Mouse (Mus musculus): ENCODE data around the gene Memo1. TPM values are rescaled to one million over a fixed set of nuclear protein-coding genes. Genes with fewer than 3 reads are reported as not detected.

Memo1 gene
- polyA plus RNA-seq, 1 experiment from 2014 or later, result 75.9 TPM

DNA sequence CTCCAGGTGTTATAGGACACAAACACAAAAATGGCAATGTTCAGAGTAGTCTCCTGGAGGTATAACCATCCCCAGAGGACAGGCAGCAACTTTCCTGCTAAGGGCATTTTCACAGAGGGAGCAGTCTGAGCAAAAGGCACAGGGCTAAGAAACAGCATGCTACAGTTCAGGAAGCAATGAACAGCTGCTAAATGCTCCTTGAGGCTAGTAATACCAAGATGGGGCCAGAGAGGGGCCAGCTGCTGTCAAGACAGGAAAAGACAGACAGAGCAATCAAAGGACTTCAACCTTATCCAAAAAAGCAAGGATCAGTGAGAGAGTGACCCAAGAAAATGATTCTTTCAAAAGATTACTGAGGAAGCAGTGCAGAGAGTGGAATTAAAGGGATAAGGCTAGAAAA lies 4.5 kb downstream of the Memo1 start:
- H3K4me2 ChIP-seq (replicated peaks), result no peak overlapping the region
- H3K4me3 ChIP-seq (replicated peaks), result no peak overlapping the region
- ATAC-seq, result no peak
- no peak overlapping the region for H3K9ac ChIP-seq
- peaks cover 12% of the 10 kb centered on the region for H3K4me1 ChIP-seq (replicated peaks)
- no peak overlapping the region for H3K27ac ChIP-seq
- no peaks in the 10 kb centered on the region for H3K27me3 ChIP-seq (replicated peaks)
- no peaks in the 10 kb centered on the region for H3K36me3 ChIP-seq
- H3K9me3 ChIP-seq, result no peaks in the 10 kb centered on the region

DNA sequence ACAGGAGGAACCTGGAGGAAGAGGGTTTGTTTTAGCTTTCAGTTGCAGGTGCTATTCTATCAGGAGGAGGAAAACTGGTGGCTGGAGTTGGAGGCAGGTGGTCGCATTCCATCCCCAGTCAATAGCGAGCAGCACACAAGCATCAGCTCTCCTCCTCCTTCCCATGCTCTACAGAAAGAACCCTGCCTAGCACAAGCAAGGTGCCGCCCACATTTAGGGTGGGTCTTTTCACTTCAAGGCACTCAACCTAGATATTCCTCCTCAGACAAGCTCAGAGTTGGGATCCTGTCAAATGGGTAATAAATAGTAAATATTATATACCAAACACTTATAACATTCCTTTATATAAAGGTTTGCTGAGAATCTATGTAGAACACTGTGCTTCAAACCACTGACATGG lies 5.1 kb downstream of the Memo1 start:
- 74% methylated on average over 3 of the region's 3 CpGs for WGBS
- H3K27ac ChIP-seq, result no peak overlapping the region
- H3K27me3 ChIP-seq (replicated peaks), result no peaks in the 10 kb centered on the region
- peaks cover 12% of the 10 kb centered on the region for H3K4me1 ChIP-seq (replicated peaks)
- no peak overlapping the region for H3K4me3 ChIP-seq (replicated peaks)
- H3K9ac ChIP-seq, result no peak overlapping the region
- ATAC-seq, result no peak
- H3K36me3 ChIP-seq, result no peaks in the 10 kb centered on the region
- H3K4me2 ChIP-seq (replicated peaks), result no peak overlapping the region
- H3K9me3 ChIP-seq, result no peaks in the 10 kb centered on the region

DNA sequence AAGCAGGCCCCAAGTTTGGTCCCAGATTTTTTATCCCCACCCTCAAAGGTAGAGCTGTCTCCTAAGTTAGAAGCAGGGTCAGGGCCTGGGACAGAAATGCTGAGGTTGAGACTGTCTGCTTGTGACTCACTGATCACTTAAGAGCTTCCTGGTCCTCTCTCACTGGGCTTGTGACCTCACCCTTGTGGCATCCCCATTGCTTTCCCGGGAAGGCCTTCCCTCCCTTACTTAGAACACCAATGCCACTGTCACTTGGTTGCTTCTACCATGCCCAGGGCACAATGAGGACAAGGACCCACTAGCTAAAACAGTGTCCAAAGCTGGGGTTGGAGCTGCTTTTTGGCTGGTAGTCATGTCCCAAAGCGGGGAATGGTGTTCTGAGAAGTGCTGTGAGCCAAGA lies 6.7 kb downstream of the Memo1 start:
- ATAC-seq, result no peak
- no peaks in the 10 kb centered on the region for H3K27me3 ChIP-seq (replicated peaks)
- WGBS, result 85% methylated on average over 2 of the region's 2 CpGs
- no peak overlapping the region for H3K9ac ChIP-seq
- H3K4me2 ChIP-seq (replicated peaks), result no peak overlapping the region
- no peak overlapping the region for H3K27ac ChIP-seq
- H3K9me3 ChIP-seq, result no peaks in the 10 kb centered on the region
- H3K4me3 ChIP-seq (replicated peaks), result no peak overlapping the region
- no peaks in the 10 kb centered on the region for H3K36me3 ChIP-seq
- peaks cover 12% of the 10 kb centered on the region for H3K4me1 ChIP-seq (replicated peaks)

DNA sequence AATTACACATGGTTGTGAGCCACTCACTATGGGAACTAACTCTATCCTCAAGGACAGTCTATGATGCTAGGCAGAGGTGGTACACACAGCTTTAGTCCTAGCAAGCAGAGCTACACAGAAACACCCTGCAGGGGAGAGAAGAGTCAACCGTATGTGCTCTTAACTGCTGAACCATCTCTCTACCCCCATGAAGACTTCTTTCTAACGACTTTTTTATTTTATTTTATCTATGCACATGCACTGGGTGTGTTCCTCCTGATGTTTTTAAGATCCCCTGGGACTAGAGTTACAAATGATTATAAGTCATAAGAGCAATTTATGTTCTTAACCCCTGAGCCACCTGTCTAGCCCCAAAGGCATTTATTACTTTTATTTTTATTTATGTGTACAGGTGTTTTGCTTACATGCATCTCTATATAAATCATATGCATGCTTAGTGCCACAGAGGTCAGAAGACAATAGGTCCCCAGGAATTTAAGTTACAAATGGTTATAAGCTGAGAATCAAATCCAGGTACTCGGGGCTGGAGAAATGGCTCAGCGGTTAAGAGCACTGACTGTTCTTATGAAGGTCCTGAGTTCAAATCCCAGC lies 9.1 kb downstream of the Memo1 start:
- ATAC-seq, result no peak; the same call in 1 of the 2 replicates

DNA sequence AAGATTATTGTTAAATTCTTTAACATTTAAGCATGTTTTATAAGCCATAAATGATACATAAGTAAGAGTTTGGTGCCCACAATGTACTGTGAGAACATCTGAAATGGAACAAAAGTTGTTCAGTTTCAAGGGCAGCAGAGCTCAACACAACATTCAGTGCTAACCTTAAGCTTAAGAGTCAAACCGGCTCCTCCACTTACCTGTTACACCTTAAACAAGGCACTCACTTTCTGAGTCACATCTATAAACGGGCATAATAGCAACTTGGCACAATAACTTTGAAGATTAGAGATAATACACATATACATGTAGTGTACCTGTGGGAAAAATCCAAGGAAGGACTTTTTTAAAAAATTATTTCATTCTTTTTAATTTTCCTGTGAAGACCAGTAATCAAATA lies 9.6 kb downstream of the Memo1 start:
- Histone ChIP-seq H3K27ac (no peak overlapping the region), H3K9me3 (no peaks in the 10 kb centered on the region), H3K9ac (no peak overlapping the region), H3K4me3 (replicated peaks) (no peak overlapping the region), H3K4me1 (replicated peaks) (peaks cover under 1% of the 10 kb centered on the region), H3K4me2 (replicated peaks) (no peak overlapping the region), H3K27me3 (replicated peaks) (no peaks in the 10 kb centered on the region), H3K36me3 (no peaks in the 10 kb centered on the region)
- ATAC-seq, result no peak; the same call in 1 of the 2 replicates
- WGBS, result 61% methylated on average over 2 of the region's 2 CpGs

More for the DNA sequence above, 9.1 kb downstream of the Memo1 start:
- H3K9me3 ChIP-seq, result no peaks in the 10 kb centered on the region
- H3K27ac ChIP-seq, result no peak overlapping the region
- WGBS, result 70% methylated on average over 4 of the region's 4 CpGs
- no peaks in the 10 kb centered on the region for H3K27me3 ChIP-seq (replicated peaks)
- no peak overlapping the region for H3K4me2 ChIP-seq (replicated peaks)
- H3K9ac ChIP-seq, result no peak overlapping the region
- no peak overlapping the region for H3K4me3 ChIP-seq (replicated peaks)
- H3K4me1 ChIP-seq (replicated peaks), result peaks cover 3% of the 10 kb centered on the region
- H3K36me3 ChIP-seq, result no peaks in the 10 kb centered on the region

DNA sequence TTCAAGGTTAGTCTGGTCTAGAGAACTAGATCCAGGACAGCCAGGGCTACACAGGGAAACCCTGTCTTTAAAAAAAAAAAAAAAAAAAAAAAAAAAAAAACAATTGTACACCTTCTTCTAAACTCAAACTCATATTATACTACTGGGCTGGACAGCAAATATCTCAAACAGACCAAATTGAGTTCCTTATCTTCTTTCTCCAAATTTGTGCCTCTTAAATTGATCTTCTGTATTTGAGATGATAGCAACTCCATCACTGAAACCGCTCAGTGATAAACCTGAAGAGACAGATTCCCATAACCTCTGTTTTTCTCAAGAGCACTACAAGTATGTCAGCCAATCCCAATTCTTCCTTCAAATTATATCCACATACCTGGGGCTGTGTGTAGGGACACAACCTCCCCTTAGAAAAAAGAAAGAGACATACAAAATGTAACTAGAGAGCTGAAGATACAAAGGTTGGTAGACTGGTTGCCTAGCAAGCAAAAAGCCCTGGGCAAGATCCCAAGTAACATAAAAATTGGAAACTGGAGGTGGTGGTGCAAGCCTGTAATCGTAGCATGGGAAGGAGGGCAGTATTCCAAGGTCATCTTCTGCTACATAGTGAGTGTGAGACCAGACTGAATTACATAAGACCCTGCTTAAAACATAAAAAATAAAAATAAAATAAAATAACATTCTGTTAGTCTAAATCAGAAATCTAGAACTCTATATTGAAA lies 10.8 kb downstream of the Memo1 start:
- no peak overlapping the region for H3K27ac ChIP-seq
- WGBS, result 74% methylated on average over 2 of the region's 2 CpGs
- no peak overlapping the region for H3K4me3 ChIP-seq (replicated peaks)
- no peak overlapping the region for H3K4me2 ChIP-seq (replicated peaks)
- H3K36me3 ChIP-seq, result no peaks in the 10 kb centered on the region
- H3K9me3 ChIP-seq, result no peaks in the 10 kb centered on the region
- no peak for ATAC-seq
- H3K9ac ChIP-seq, result no peak overlapping the region
- no peaks in the 10 kb centered on the region for H3K27me3 ChIP-seq (replicated peaks)
- no peaks in the 10 kb centered on the region for H3K4me1 ChIP-seq (replicated peaks)

DNA sequence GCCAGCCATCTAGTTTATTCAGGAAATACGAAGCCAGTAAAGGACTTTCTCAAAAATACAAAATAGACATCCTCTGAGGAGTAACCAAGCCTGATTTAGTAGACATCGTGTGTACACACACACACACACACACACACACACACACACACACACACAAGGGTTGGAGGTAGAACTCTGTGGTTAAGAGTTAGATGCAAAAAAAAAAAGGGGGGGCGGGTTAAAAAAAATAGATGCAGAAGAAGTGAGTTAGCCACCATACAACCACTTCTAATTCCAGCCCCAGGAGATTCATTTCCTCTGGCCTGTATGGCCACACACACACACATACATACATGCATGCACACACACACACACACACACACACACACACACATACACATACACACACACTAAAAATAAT lies 13.3 kb downstream of the Memo1 start:
- Histone ChIP-seq H3K4me2 (replicated peaks) (no peak overlapping the region), H3K27ac (no peak overlapping the region), H3K27me3 (replicated peaks) (no peaks in the 10 kb centered on the region), H3K36me3 (no peaks in the 10 kb centered on the region), H3K9ac (no peak overlapping the region), H3K4me3 (replicated peaks) (no peak overlapping the region), H3K4me1 (replicated peaks) (no peaks in the 10 kb centered on the region), H3K9me3 (no peaks in the 10 kb centered on the region)
- WGBS, result 84% methylated on average over 3 of the region's 3 CpGs
- ATAC-seq, result no peak

DNA sequence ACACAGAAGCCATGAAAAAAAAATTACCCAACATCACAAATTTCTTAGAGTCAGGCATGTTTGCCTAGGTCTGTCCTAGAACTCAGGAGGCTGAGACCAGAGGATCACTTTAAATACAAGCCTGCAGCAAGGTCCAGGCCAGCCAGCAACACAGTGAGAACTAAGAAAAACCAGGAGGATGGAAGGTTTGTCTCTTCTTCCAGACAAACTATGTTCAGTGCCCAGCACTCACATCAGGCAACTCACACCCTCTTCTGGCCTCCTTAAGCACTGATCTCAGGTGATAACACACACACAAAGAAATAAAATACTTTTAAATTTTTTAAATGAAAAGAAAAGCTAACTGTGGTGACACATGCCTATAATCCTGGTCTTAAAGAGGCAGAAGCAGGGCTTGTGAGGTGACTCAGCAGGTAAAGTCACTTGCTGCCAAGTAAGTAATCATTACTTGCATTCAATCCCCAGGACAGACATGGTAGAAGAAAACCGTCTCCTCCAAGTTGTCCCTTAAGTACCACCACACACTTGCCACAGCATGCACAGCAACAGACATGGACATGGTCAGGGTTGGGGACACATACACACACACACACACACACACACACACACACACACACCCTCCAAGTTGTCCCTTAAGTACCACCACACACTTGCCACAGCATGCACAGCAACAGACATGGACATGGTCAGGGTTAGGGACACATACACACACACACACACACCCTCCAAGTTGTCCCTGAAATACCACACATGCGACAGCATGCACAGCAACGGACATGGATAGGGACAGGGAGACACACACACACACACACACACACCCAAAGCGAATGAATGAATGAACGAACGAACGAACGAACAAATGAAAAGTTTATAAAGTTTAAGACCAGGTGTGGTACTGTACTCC lies 16.1 kb downstream of the Memo1 start:
- Histone ChIP-seq H3K9ac (no peak overlapping the region), H3K36me3 (no peaks in the 10 kb centered on the region), H3K4me3 (replicated peaks) (no peak overlapping the region), H3K4me1 (replicated peaks) (no peaks in the 10 kb centered on the region), H3K4me2 (replicated peaks) (no peak overlapping the region), H3K27me3 (replicated peaks) (no peaks in the 10 kb centered on the region), H3K27ac (no peak overlapping the region), H3K9me3 (no peaks in the 10 kb centered on the region)
- WGBS, result 93% methylated on average over 8 of the region's 8 CpGs
- 0 out of 2 replicates have a peak, but pooled peaks have one; percentile 20 for ATAC-seq

DNA sequence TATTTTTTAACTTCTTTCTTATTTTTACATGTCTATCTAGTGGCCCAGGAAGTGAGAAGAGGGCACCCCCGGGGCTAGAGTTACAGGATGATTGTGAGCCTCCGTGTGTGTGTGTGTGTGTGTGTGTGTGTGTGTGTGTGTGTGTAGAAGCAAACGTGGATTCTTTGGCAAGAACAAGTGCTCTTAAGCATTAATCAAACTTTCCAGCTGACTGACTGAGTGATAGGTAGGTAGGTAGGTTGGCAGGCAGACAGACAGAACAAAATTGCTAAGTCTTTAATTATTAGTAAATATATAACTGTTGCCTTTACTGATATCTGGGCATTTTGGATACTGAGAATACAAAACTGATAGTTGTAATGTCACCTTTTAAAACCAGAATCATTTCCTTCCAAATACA lies 20.9 kb downstream of the Memo1 start:
- H3K4me1 ChIP-seq (replicated peaks), result no peaks in the 10 kb centered on the region
- H3K9me3 ChIP-seq, result no peaks in the 10 kb centered on the region
- H3K36me3 ChIP-seq, result no peaks in the 10 kb centered on the region
- WGBS, result 84% methylated on average over 3 of the region's 3 CpGs
- no peak for ATAC-seq
- H3K9ac ChIP-seq, result no peak overlapping the region
- no peaks in the 10 kb centered on the region for H3K27me3 ChIP-seq (replicated peaks)
- H3K27ac ChIP-seq, result no peak overlapping the region
- no peak overlapping the region for H3K4me3 ChIP-seq (replicated peaks)
- H3K4me2 ChIP-seq (replicated peaks), result no peak overlapping the region

DNA sequence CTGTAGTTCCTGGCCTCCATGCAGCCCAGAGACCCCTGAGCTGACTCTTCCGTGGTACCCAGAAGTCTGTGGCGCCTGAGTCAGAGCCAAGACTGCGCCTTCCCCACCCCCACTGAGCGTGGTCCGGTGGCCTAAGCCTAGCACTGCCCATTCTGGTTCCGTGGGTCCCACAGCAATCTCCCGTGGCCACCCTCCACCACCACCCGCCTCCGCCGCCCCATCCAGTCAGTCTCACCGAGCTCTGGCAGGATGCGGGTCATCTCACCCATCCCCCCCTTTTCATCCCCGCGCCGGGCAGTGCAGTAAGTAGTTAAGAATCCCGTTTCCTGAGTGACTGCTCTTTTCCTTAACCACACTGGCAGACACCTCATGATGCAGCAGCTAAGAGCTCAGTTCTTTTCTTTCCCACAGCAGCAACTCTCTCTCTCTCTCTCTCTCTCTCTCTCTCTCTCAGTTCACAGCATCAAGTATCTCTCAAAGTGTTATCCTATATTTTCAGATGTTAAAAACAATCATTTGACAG lies 22.6 kb downstream of the Memo1 start:
- no peak overlapping the region for H3K27ac ChIP-seq
- no peaks in the 10 kb centered on the region for H3K9me3 ChIP-seq
- ATAC-seq, result 0 out of 2 replicates have a peak, but pooled peaks have one; percentile 28
- no peaks in the 10 kb centered on the region for H3K27me3 ChIP-seq (replicated peaks)
- H3K36me3 ChIP-seq, result no peaks in the 10 kb centered on the region
- H3K4me3 ChIP-seq (replicated peaks), result no peak overlapping the region
- H3K4me2 ChIP-seq (replicated peaks), result no peak overlapping the region
- whole genome bisulfite sequencing, result 72% methylated on average over 16 of the region's 16 CpGs
- H3K4me1 ChIP-seq (replicated peaks), result no peaks in the 10 kb centered on the region
- H3K9ac ChIP-seq, result no peak overlapping the region

DNA sequence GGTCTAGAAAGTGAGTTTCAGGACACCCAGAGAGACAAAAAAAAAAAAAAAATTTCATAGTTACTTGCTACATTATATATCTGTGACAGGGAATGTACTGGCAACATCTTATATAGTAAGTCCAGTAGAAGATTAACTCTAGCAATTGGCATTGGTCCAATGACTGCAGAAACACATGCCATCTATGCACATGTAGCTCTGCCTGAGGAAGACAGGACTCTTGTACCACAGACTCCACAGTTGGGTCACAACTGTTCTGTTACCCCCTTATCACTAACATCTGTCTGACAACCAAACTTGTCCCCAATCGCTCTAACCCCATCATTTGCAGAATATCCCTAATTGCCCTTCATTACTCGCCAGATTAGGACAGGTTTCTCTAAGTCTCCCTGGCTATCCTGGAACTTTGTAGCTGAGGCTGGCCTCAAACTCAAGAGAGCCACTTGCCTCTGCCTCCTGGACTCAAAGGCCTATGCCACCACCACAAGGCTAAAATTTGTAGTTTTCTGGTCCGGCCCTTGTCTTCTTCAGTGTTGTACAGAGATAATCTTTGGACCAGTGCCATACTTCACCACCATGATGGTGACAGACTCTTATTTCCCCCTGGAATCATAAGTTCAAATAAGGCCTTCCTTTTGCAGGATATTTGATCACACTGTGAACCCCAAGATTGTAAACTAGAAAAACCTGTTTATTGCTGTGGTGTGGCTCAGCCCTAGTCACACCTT lies 23.6 kb downstream of the Memo1 start:
- Histone ChIP-seq H3K27ac (no peak overlapping the region), H3K36me3 (no peaks in the 10 kb centered on the region), H3K4me2 (replicated peaks) (no peak overlapping the region), H3K4me3 (replicated peaks) (no peak overlapping the region), H3K9me3 (no peaks in the 10 kb centered on the region), H3K4me1 (replicated peaks) (no peaks in the 10 kb centered on the region), H3K9ac (no peak overlapping the region), H3K27me3 (replicated peaks) (no peaks in the 10 kb centered on the region)
- ATAC-seq, result peak; percentile 42; the same call in 1 of the 2 replicates
- 86% methylated on average over 3 of the region's 3 CpGs for WGBS

DNA sequence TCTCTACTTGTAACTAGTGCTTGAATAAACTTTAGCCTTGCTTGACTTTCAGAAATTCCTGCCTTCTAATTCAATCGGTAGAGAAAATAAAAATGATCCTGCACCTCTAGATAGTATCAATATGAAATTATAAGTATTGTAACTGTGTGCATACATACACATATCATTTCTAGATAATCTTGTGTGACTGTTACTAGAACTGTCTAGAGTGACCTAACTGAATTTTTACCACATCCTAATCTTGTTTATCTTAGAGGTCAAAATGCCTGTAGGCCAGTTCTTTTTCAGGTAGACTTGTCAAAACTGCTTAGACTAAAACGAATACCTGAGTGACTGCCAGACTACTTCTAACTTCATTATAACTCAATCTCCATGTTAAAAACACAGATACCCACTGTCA lies 25.1 kb downstream of the Memo1 start:
- ATAC-seq, result no peak
- H3K27me3 ChIP-seq (replicated peaks), result no peaks in the 10 kb centered on the region
- H3K27ac ChIP-seq, result no peak overlapping the region
- H3K9ac ChIP-seq, result no peak overlapping the region
- no peaks in the 10 kb centered on the region for H3K36me3 ChIP-seq
- 53% methylated on average over 2 of the region's 2 CpGs for WGBS
- H3K4me3 ChIP-seq (replicated peaks), result no peak overlapping the region
- H3K4me2 ChIP-seq (replicated peaks), result no peak overlapping the region
- H3K9me3 ChIP-seq, result no peaks in the 10 kb centered on the region
- peaks cover 6% of the 10 kb centered on the region for H3K4me1 ChIP-seq (replicated peaks)
